Mouse (Mus musculus) induced T-regulatory cell, adult 2 months (primary cell): ENCODE data around the gene Klhdc7b.
A peak's percentile ranks its signal among the peaks of the same experiment; 100 is the strongest.

ENCODE experiments used
- DNase-seq: peaks from one replicate; pipeline ENCODE4 v3.0.0-alpha.2; 2012; ENCODE audit warnings: low read depth

Gene Klhdc7b

GRCm38 (mm10) chr15:89384617-89385016, at the start of gene Klhdc7b:
Gene Klhdc7b, plus strand, starts transcription at chr15:89384917.
- DNase-seq: no peak

GRCm38 (mm10) chr15:89336422-89336821, 48.3 kb upstream of the Klhdc7b start:
- DNase-seq: no peak

GRCm38 (mm10) chr15:89339696-89340095, 45.0 kb upstream of the Klhdc7b start:
- DNase-seq: no peak

- DNase-seq: no peak
Measured at GRCm38 (mm10) chr15:89340136-89340535, 44.6 kb upstream of the Klhdc7b start.

- DNase-seq: no peak
Measured at GRCm38 (mm10) chr15:89341678-89342077, 43.0 kb upstream of the Klhdc7b start.

GRCm38 (mm10) chr15:89343325-89343724, 41.4 kb upstream of the Klhdc7b start:
- DNase-seq: peak; percentile 44

GRCm38 (mm10) chr15:89350447-89350846, 34.3 kb upstream of the Klhdc7b start:
- DNase-seq: no peak

GRCm38 (mm10) chr15:89351302-89351701, 33.4 kb upstream of the Klhdc7b start:
- DNase-seq: no peak

- no peak for DNase-seq
Measured at GRCm38 (mm10) chr15:89352054-89352453, 32.7 kb upstream of the Klhdc7b start.

- no peak for DNase-seq
Measured at GRCm38 (mm10) chr15:89352795-89353194, 31.9 kb upstream of the Klhdc7b start.

GRCm38 (mm10) chr15:89353837-89354236, 30.9 kb upstream of the Klhdc7b start:
- no peak for DNase-seq

GRCm38 (mm10) chr15:89354455-89354854, 30.3 kb upstream of the Klhdc7b start:
- no peak for DNase-seq

- DNase-seq: peak; percentile 99
Measured at GRCm38 (mm10) chr15:89355241-89356187, 29.2 kb upstream of the Klhdc7b start, which contains the start of the genes Lmf2 and Ncaph2. Gene Lmf2, minus strand, starts transcription at chr15:89355659. Gene Ncaph2, plus strand, starts transcription at chr15:89355719.

GRCm38 (mm10) chr15:89356372-89356771, 28.3 kb upstream of the Klhdc7b start:
- DNase-seq: peak; percentile 89

- DNase-seq: no peak
Measured at GRCm38 (mm10) chr15:89358784-89359183, 25.9 kb upstream of the Klhdc7b start.

- no peak for DNase-seq
Measured at GRCm38 (mm10) chr15:89363051-89363450, 21.7 kb upstream of the Klhdc7b start.

GRCm38 (mm10) chr15:89365141-89365551, 19.6 kb upstream of the Klhdc7b start:
- DNase-seq: no peak

- no peak for DNase-seq
Measured at GRCm38 (mm10) chr15:89372068-89372467, 12.6 kb upstream of the Klhdc7b start.

- DNase-seq: no peak
Measured at GRCm38 (mm10) chr15:89372536-89372935, 12.2 kb upstream of the Klhdc7b start.

GRCm38 (mm10) chr15:89373027-89373761, 11.5 kb upstream of the Klhdc7b start:
- peak; percentile 94 for DNase-seq

- DNase-seq: peak; percentile 94
Measured at GRCm38 (mm10) chr15:89373762-89374248, 10.9 kb upstream of the Klhdc7b start, which contains the start of gene Sco2. Gene Sco2, minus strand, starts transcription at chr15:89373846.

GRCm38 (mm10) chr15:89374340-89374739, 10.4 kb upstream of the Klhdc7b start:
- no peak for DNase-seq
